Comparison of ENCODE assay signal across 8 mouse cellular contexts in genomic region chr6:99520676-99521037, GRCm38 (mm10). TPM values are rescaled to one million over a fixed set of nuclear protein-coding genes. Genes with fewer than 3 reads are reported as not detected.
DNase-seq lines count a peak whose midpoint lies in the region; ATAC-seq and TF ChIP-seq lines count a peak whose summit lies in the region.

No protein-coding gene starts in this region.

- 1% methylated on average over 26 of the region's 27 CpGs for WGBS in spleen, adult 2 months
- under 1% methylated on average over 24 of the region's 27 CpGs for WGBS in liver, embryonic 11.5 days

- H3K27ac ChIP-seq in spleen, adult 2 months (ENCODE audit: insufficient read depth, low read length), result no peak overlapping the region
- peak overlapping the region; percentile 98 for H3K27ac ChIP-seq in liver, embryonic 11.5 days (ENCODE audit: low read depth, low read length)

- H3K4me3 ChIP-seq in spleen, adult 2 months (ENCODE audit: extremely low read depth, insufficient read depth, insufficient read length), result peak overlapping the region; percentile 88
- peak overlapping the region; percentile 85 for H3K4me3 ChIP-seq in liver, embryonic 11.5 days (ENCODE audit: low read depth, low read length)

- H3K4me1 ChIP-seq in spleen, adult 2 months (ENCODE audit: control insufficient read depth, insufficient read depth, insufficient read length), result peaks cover 3% of the 10 kb centered on the region; the same call in 1 of the 2 replicates
- H3K4me1 ChIP-seq in liver, embryonic 11.5 days (replicated peaks; ENCODE audit: control insufficient read depth, insufficient read depth, low read length), result 0 out of 2 replicates have a peak, but pooled peaks cover 3% of the 10 kb centered on the region

- TF ChIP-seq POLR2A in spleen, adult 2 months (IDR thresholded peaks at IDR 0.05; ENCODE audit: low read depth, low read length), result no peak

- ATAC-seq in liver, embryonic 11.5 days (replicated peaks; ENCODE audit: low FRiP score), result no peak

- intact Hi-C loops in left cerebral cortex, postnatal 25 days (cut with DNase I), result loop anchor here (5.0 kb wide), 5 partner anchors 97 to 1413 kb away; no protein-coding TSS in a partner anchor

- H3K27me3 ChIP-seq in spleen, adult 2 months (ENCODE audit: control insufficient read depth, insufficient read depth, low read length), result peaks cover 14% of the 10 kb centered on the region
- no peaks in the 10 kb centered on the region for H3K27me3 ChIP-seq in liver, embryonic 11.5 days (replicated peaks; ENCODE audit: control insufficient read depth, insufficient read depth, low read length)

- H3K9me3 ChIP-seq in liver, embryonic 11.5 days (ENCODE audit: control insufficient read depth, low read length), result no peaks in the 10 kb centered on the region

- H3K36me3 ChIP-seq in spleen, adult 2 months (ENCODE audit: control insufficient read depth, insufficient read depth, low read length), result no peaks in the 10 kb centered on the region
- H3K36me3 ChIP-seq in liver, embryonic 11.5 days (ENCODE audit: control insufficient read depth, insufficient read depth, low read length), result no peaks in the 10 kb centered on the region

- peak; percentile 46 for DNase-seq in cerebellum, adult 9-10 months
- DNase-seq in cerebellum, postnatal 14 days, result no peak
- DNase-seq in spleen, adult 2 months (ENCODE audit: low read depth in 1 of 2, low spot score in 2 of 2), result no peak
- no peak for DNase-seq in spleen, postnatal 36 days (ENCODE audit: low spot score in 2 of 2)
- no peak for DNase-seq in liver, embryonic 11.5 days (ENCODE audit: low spot score)
- peak; percentile 64 for DNase-seq in testis, postnatal 10 days (ENCODE audit: low spot score)
- DNase-seq in left cerebral cortex, postnatal 25 days (ENCODE audit: low spot score in 2 of 2), result no peak
- DNase-seq in kidney, postnatal 25 days, result no peak

- TF ChIP-seq CTCF in spleen, adult 2 months (IDR thresholded peaks at IDR 0.05; ENCODE audit: extremely low read depth, insufficient read depth, insufficient read length, insufficient replicate concordance), result no peak

- peak overlapping the region; percentile 99 for H3K4me2 ChIP-seq in liver, embryonic 11.5 days

- peak overlapping the region; percentile 93 for H3K9ac ChIP-seq in liver, embryonic 11.5 days (ENCODE audit: low read depth, low read length)

RNA-seq across cellular contexts. Expression of gene Foxp1, which starts 1.9 kb away (rescaled TPM):
- polyA plus RNA-seq in spleen, adult 2 months (2012; rRNA removed), result 162 and 201 TPM in 2 replicates
- polyA plus RNA-seq in liver, embryonic 11.5 days (2014; fragmentation: Nextera tagmentation; extraction: Ambion mirVana), result 62.1 and 67.8 TPM in 2 replicates
- 100 to 1,000 TPM; 132 to 157 TPM for total RNA-seq in left cerebral cortex, postnatal 25 days (2021)

Comparison
In these comparisons a context has a peak if more than half of its experiments do, and no peak if none do; other contexts are left out.
1. DNase-seq: peak in cerebellum, adult 9-10 months (single experiment) and testis, postnatal 10 days (single experiment); none in cerebellum, postnatal 14 days (0 of 2), spleen, adult 2 months (0 of 2), spleen, postnatal 36 days (0 of 2), liver, embryonic 11.5 days (single experiment), left cerebral cortex, postnatal 25 days (0 of 2) and kidney, postnatal 25 days (0 of 2).